Mouse (Mus musculus) limb, embryonic 14.5 days (tissue): ENCODE measurements around the gene Alg11. TPM values are rescaled to one million over a fixed set of nuclear protein-coding genes. Genes with fewer than 3 reads are reported as not detected.

Experiments
- ATAC-seq: fragments of 200-750 bp; cut with Nextera tagmentation; 2 replicates; pipeline ENCODE4 v1.8.0; 2017; ENCODE audit warnings: low read depth, moderate number of reproducible peaks, moderate TSS enrichment; ENCODE audit not compliant: low FRiP score
- DNase-seq: peaks from one replicate; pipeline ENCODE4 v3.0.0-alpha.2; 2015; ENCODE audit warnings: low spot score
- H3K27ac ChIP-seq: fragments of 300-500 bp; sonication (generic); replicated peaks from 2 replicates; pipeline ENCODE4 v1.5.1; 2014; ENCODE audit warnings: low read depth, mild to moderate bottlenecking, low read length, moderate library complexity, mixed read lengths
- H3K27me3 ChIP-seq: fragments of 300-500 bp; sonication (generic); 2 replicates; pipeline ENCODE4 v1.6.1; 2014; ENCODE audit warnings: low read length, mixed read lengths; ENCODE audit not compliant: control insufficient read depth, insufficient read depth
- H3K36me3 ChIP-seq: fragments of 300-500 bp; sonication (generic); 2 replicates; pipeline ENCODE4 v1.6.1; 2014; ENCODE audit warnings: mild to moderate bottlenecking, low read length, moderate library complexity, mixed read lengths; ENCODE audit not compliant: control insufficient read depth, insufficient read depth
- H3K4me1 ChIP-seq: fragments of 300-500 bp; sonication (generic); 2 replicates; pipeline ENCODE4 v1.6.1; 2014; ENCODE audit warnings: antibody characterized with exemption, low read length, mixed read lengths; ENCODE audit not compliant: control insufficient read depth, insufficient read depth
- H3K4me2 ChIP-seq: fragments of 300-500 bp; sonication (generic); replicated peaks from 2 replicates; pipeline ENCODE4 v1.6.1; 2014; ENCODE audit warnings: low read depth, mild to moderate bottlenecking, low read length, moderate library complexity; ENCODE audit not compliant: severe bottlenecking
- H3K4me3 ChIP-seq: fragments of 300-500 bp; sonication (generic); replicated peaks from 2 replicates; pipeline ENCODE4 v1.5.1; 2014; ENCODE audit warnings: low read length
- H3K9ac ChIP-seq: fragments of 300-500 bp; sonication (generic); 2 replicates; pipeline ENCODE4 v1.6.1; 2014; ENCODE audit warnings: mild to moderate bottlenecking, low read depth, low read length, moderate library complexity; ENCODE audit not compliant: severe bottlenecking
- H3K9me3 ChIP-seq: fragments of 300-500 bp; sonication (generic); 2 replicates; pipeline ENCODE4 v1.6.1; 2016; ENCODE audit warnings: low read length; ENCODE audit not compliant: control insufficient read depth
- POLR2A ChIP-seq: fragments of 200-500 bp; IDR thresholded peaks from 2 replicates; pipeline ENCODE4 v1.8.0; 2012; ENCODE audit warnings: inconsistent platforms, mild to moderate bottlenecking, moderate library complexity, borderline replicate concordance; ENCODE audit not compliant: insufficient read depth, insufficient read length; ENCODE audit errors: extremely low read depth
- WGBS: fragments of 180-500 bp; shearing (Covaris S2); extraction: QIAGEN DNeasy Blood & Tissue Kit; methylation state at CpG from one replicate; pipeline ENCODE4 v1.1.7; 2014; 5-methylcytosine and 5-hydroxymethylcytosine counted together
- polyA plus RNA-seq, 2 experiments: library from polyadenylated mRNA; depleted of rRNA in 1 of 2; stranded (reverse) in 1 of 2; unstranded in 1 of 2; fragments of >200 nt; fragmentation: Nextera tagmentation in 1 of 2; extraction: Ambion mirVana in 1 of 2; gene quantifications; 2 replicates each; pipeline versions ENCODE4 v1.2.1 to v1.2.3; 2012 to 2014

Alg11 gene
- polyA plus RNA-seq, 2 experiments: 11.3 to 23.4 TPM

DNA sequence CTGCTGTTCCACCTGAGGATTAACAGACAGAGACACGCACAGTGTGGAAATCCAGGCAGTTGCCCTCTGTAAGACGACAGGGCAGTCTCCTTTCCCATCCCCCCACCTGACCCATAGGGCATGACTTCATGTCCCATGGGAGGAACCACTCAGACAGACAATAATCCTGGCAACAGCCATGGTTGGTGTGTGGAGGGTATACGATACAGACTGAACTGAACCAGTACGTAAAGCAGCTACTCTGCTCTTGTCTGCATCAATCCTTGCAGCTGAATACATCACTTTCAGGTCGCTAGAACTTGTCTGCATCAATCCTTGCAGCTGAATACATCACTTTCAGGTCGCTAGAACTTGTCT, 20.4 kb upstream of the Alg11 start:
- Histone ChIP-seq H3K4me1 (no peaks in the 10 kb centered on the region), H3K9me3 (no peaks in the 10 kb centered on the region), H3K27ac (no peak overlapping the region), H3K36me3 (no peaks in the 10 kb centered on the region), H3K4me3 (no peak overlapping the region), H3K9ac (no peak overlapping the region), H3K4me2 (no peak overlapping the region), H3K27me3 (no peaks in the 10 kb centered on the region)
- ATAC-seq (no peak), DNase-seq (no peak)
- WGBS: 48% methylated on average over 6 of the region's 6 CpGs
- no peak for TF ChIP-seq POLR2A

DNA sequence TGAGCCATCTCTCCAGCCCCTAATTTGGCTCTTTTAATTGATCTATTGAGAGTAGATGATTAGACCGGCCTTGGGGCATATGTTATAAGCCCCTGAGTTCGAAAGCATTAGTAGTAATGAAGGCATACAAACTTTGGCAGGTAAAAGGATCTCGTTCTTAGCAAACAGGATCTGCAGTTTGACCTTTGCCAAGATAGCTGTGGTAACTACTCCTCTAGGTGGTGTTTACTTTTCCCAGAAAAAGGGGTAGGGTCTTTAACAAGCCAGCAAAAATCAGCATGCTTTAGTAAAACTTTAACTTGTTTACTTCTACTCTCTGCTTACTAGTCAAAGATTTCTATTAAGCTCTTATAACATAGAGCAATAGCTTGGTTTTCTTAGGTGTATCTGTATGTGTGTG, 18.0 kb upstream of the Alg11 start:
- no peak overlapping the region for H3K27ac ChIP-seq
- H3K27me3 ChIP-seq: no peaks in the 10 kb centered on the region
- no peaks in the 10 kb centered on the region for H3K36me3 ChIP-seq
- TF ChIP-seq POLR2A: no peak
- no peak overlapping the region for H3K9ac ChIP-seq
- DNase-seq (no peak), ATAC-seq (no peak)
- H3K4me1 ChIP-seq: no peaks in the 10 kb centered on the region
- no peaks in the 10 kb centered on the region for H3K9me3 ChIP-seq
- WGBS: 81% methylated on average over 3 of the region's 3 CpGs
- no peak overlapping the region for H3K4me2 ChIP-seq
- H3K4me3 ChIP-seq: no peak overlapping the region

GRCm38 (mm10) chr8:22043706-22044105, 16.8 kb upstream of the Alg11 start:
- Histone ChIP-seq H3K9ac (no peak overlapping the region), H3K4me3 (no peak overlapping the region), H3K36me3 (no peaks in the 10 kb centered on the region), H3K4me2 (no peak overlapping the region), H3K4me1 (no peaks in the 10 kb centered on the region), H3K27me3 (no peaks in the 10 kb centered on the region), H3K9me3 (no peaks in the 10 kb centered on the region), H3K27ac (no peak overlapping the region)
- WGBS: 42% methylated on average over 12 of the region's 12 CpGs
- TF ChIP-seq POLR2A: no peak
- DNase-seq (no peak), ATAC-seq (no peak)

DNA sequence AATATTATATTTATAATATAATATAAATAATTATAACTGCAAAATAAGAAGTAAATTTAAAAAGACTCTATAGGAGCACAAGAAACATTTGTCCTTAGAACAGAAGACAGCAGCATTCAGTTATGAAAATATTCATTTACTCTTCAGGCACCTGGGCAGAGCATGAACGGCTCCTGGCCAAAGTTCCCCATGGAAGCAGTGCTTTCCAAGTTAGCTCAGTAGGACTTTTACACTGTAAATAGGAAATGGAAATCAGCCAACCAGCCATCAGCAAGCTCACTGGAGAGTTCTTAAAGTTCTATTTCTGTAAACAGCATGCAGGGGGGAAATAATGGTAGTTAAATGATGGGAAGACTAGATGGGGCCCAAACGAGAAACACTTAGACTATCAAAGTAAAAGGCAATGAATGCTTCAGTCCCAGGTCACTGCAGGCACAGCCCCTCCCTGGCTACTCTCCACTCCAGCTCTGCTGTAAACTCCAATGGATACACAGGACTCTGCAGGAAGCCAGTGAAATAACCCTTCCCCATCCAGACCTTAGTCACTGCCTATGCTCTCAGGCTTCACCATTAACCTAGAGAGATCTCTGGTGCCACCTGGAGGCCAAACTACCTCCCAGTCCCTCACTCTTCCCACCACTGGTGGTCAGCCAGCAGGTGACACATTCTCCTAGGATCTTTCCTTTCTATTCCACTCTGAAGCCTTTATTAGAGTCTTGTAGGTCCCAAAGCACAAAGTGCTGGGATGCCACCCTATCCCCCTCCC, 12.6 kb upstream of the Alg11 start:
- Histone ChIP-seq H3K4me1 (no peaks in the 10 kb centered on the region), H3K27me3 (no peaks in the 10 kb centered on the region), H3K36me3 (no peaks in the 10 kb centered on the region), H3K27ac (no peak overlapping the region), H3K9me3 (no peaks in the 10 kb centered on the region), H3K9ac (no peak overlapping the region), H3K4me3 (no peak overlapping the region), H3K4me2 (no peak overlapping the region)
- TF ChIP-seq POLR2A: no peak
- ATAC-seq (no peak), DNase-seq (peak; percentile 48)
- 56% methylated on average over 2 of the region's 2 CpGs for whole genome bisulfite sequencing

DNA sequence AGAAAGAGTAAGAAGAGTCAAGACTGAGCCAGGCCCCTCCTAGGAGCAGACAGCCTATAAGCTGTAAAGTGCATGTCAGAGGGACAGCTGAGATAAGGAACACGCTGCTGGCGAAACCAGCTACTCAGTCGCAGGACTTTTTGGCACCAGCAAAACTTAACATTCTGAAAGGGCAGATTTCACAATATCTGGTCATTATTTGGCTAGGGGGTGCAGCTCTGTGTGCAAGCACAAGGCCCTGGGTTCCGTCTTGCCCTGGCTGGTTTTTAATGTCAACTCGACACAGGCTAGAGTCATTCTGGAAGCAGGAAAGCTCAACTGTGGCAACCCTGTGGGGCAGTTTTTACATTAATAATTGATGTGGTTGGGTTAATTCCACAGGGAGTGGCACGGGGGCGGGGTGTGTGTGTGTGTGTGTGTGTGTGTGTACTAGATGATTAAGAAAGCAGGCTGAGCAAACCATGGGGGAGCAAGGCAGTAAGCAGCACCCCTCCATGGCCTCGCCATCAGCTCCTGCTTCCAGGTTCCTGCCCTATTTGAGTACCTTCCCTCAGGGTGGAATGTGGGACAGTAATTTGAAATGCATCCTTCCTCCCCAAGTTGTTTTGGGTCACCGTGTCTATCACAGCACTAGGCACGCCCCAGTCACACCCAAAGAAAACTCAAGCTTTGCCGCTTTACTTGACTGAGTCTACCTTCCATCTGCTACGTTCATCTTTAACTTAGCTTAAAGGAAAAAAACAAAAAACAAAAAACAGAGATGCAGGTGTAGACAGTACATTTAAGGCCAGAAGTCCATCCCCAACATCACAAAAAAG, 5.6 kb upstream of the Alg11 start:
- Histone ChIP-seq H3K4me1 (peaks cover 2% of the 10 kb centered on the region; the same call in 1 of the 2 replicates), H3K9ac (no peak overlapping the region), H3K4me3 (no peak overlapping the region), H3K9me3 (no peaks in the 10 kb centered on the region), H3K36me3 (no peaks in the 10 kb centered on the region), H3K27me3 (peaks cover 15% of the 10 kb centered on the region), H3K4me2 (no peak overlapping the region), H3K27ac (no peak overlapping the region)
- TF ChIP-seq POLR2A: no peak
- 73% methylated on average over 12 of the region's 12 CpGs for whole genome bisulfite sequencing
- ATAC-seq: no peak
- DNase-seq: no peak
